Mouse (Mus musculus) liver, embryonic 14.5 days (tissue): ENCODE data around the gene Mlycd. TPM values are rescaled to one million over a fixed set of nuclear protein-coding genes. Genes with fewer than 3 reads are reported as not detected.

Source experiments
- ATAC-seq: fragments of 200-750 bp; cut with Nextera tagmentation; 2 replicates; pipeline ENCODE4 v1.8.0; 2017; ENCODE audit warnings: moderate number of reproducible peaks, mild to moderate bottlenecking, moderate library complexity; ENCODE audit not compliant: insufficient read depth
- DNase-seq, 3 experiments: peaks; one replicate each; pipeline ENCODE4 v3.0.0-alpha.2; 2012 to 2013; ENCODE audit warnings: low read depth in 3 of 3, low spot score in 3 of 3
- H3K27ac ChIP-seq: fragments of 300-500 bp; sonication (generic); 2 replicates; pipeline ENCODE4 v1.5.1; 2014; ENCODE audit warnings: moderate library complexity, mild to moderate bottlenecking, control low read depth, inconsistent platforms
- H3K27me3 ChIP-seq: fragments of 300-500 bp; sonication (generic); 2 replicates; pipeline ENCODE4 v1.6.1; 2014; ENCODE audit warnings: mild to moderate bottlenecking, low read length, moderate library complexity; ENCODE audit not compliant: control insufficient read depth, insufficient read depth
- H3K36me3 ChIP-seq: fragments of 300-500 bp; sonication (generic); replicated peaks from 2 replicates; pipeline ENCODE4 v1.6.1; 2014; ENCODE audit warnings: low read depth; ENCODE audit not compliant: control insufficient read depth, insufficient read depth
- H3K4me1 ChIP-seq, 2 experiments: fragments of 200-500 bp in 1 of 2; fragments of 300-500 bp in 1 of 2; sonication (generic) in 1 of 2; replicated peaks; 2 replicates each; pipeline ENCODE4 v1.6.1; 2012 to 2014; ENCODE audit warnings: antibody characterized with exemption in 1 of 2, inconsistent platforms in 1 of 2, low read length in 1 of 2; ENCODE audit not compliant: control insufficient read depth in 2 of 2, insufficient read depth in 2 of 2
- H3K4me2 ChIP-seq: fragments of 300-500 bp; sonication (generic); 2 replicates; pipeline ENCODE4 v1.6.1; 2014; ENCODE audit warnings: low read depth, mild to moderate bottlenecking, control low read depth, moderate library complexity
- H3K4me3 ChIP-seq, 2 experiments: fragments of 200-500 bp in 1 of 2; fragments of 300-500 bp in 1 of 2; sonication (generic) in 1 of 2; 2 replicates each; pipeline ENCODE4 v1.5.1; 2012 to 2014; ENCODE audit warnings: low read depth in 2 of 2, low read length in 2 of 2, mild to moderate bottlenecking in 2 of 2, control low read depth in 1 of 2, inconsistent platforms in 1 of 2, moderate library complexity in 1 of 2; ENCODE audit not compliant: insufficient read depth in 1 of 2
- H3K9ac ChIP-seq: fragments of 300-500 bp; sonication (generic); replicated peaks from 2 replicates; pipeline ENCODE4 v1.6.1; 2014; ENCODE audit warnings: mild to moderate bottlenecking, control low read depth, moderate library complexity
- H3K9me3 ChIP-seq: fragments of 300-500 bp; sonication (generic); 2 replicates; pipeline ENCODE4 v1.6.1; 2016; ENCODE audit warnings: low read length, mixed read lengths; ENCODE audit not compliant: control insufficient read depth
- CTCF ChIP-seq: IDR thresholded peaks from 2 replicates; pipeline ENCODE4 v1.5.1; 2016; ENCODE audit warnings: antibody characterized with exemption, low read depth, control low read depth
- EP300 ChIP-seq: IDR thresholded peaks from 2 replicates; pipeline ENCODE4 v1.6.1; 2016; ENCODE audit warnings: antibody characterized with exemption, low read depth
- WGBS: fragments of 180-500 bp; shearing (Covaris S2); extraction: QIAGEN DNeasy Blood & Tissue Kit; methylation state at CpG from one replicate; pipeline ENCODE4 v1.1.7; 2014; ENCODE audit not compliant: insufficient replicate concordance; 5-methylcytosine and 5-hydroxymethylcytosine counted together
- polyA plus RNA-seq, 2 experiments: library from polyadenylated mRNA; depleted of rRNA in 1 of 2; stranded (reverse) in 1 of 2; unstranded in 1 of 2; fragments of >200 nt; fragmentation: Nextera tagmentation in 1 of 2; extraction: Ambion mirVana in 1 of 2; gene quantifications; 2 replicates each; pipeline versions ENCODE4 v1.2.1 to v1.2.3; 2012 to 2014

The Mlycd gene
- polyA plus RNA-seq, 2 experiments: 6.0 to 8.1 TPM

DNA sequence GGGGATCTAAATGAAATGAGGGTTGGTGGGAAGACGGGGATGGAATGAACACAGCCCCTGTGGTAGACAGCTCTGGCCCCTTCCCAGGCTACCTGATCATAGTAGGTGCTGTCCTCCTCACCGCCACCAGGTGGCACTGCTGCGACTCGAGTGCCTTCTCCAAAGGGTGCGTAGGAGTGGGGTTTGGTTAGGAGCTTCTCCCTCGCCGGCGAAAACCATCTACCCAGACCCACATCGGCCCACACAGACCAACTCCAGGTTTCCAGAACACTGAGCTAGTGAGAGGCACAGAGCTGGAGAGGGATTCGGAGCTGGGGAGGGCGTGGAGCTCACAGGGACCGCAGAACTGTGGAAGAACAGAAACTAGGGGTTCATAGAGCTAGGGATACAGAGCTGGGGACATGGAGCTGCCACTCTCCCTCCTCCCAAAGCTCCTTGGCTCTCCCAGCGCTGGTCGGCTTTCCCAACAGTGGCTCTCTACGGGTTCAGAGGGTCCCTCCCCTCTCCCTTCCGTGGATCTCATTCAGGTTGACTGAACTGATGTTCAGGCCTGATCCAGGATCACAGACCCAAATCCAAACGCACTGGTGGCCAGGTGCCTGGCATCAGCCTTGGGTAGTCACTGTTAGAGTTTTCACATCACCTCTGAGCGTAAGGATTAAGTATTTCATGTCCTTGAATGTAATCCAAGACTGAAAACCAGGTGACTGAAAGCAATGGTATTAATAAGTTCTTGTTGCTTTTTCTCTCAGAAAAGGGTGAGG lies 18.2 kb downstream of the Mlycd start:
- Histone ChIP-seq H3K4me2 (peak overlapping the region; percentile 48), H3K9me3 (no peaks in the 10 kb centered on the region), H3K27ac (no peak overlapping the region), H3K27me3 (no peaks in the 10 kb centered on the region), H3K4me3 (0 out of 4 replicates have a peak overlapping the region, but pooled peaks of 1 of the 2 experiments have one; percentile 14), H3K36me3 (no peaks in the 10 kb centered on the region), H3K4me1 (no peaks in the 10 kb centered on the region), H3K9ac (no peak overlapping the region)
- WGBS: 9% methylated on average over 18 of the region's 18 CpGs
- TF ChIP-seq CTCF (peak; percentile 97), EP300 (no peak)
- ATAC-seq (peak; percentile 62), DNase-seq (peak in 1 of 3 experiments; percentile 53)

GRCm38 (mm10) chr8:119413605-119414004 lies 18.9 kb downstream of the Mlycd start:
- H3K4me1 ChIP-seq: no peaks in the 10 kb centered on the region

GRCm38 (mm10) chr8:119420318-119420717 lies 25.6 kb downstream of the Mlycd start:
- Histone ChIP-seq H3K9ac (no peak overlapping the region), H3K36me3 (no peaks in the 10 kb centered on the region), H3K4me1 (peaks cover 0 to 8% of the 10 kb centered on the region in 2 experiments; a peak in 1 of 4 replicates), H3K27ac (no peak overlapping the region), H3K27me3 (no peaks in the 10 kb centered on the region), H3K4me2 (no peak overlapping the region), H3K9me3 (no peaks in the 10 kb centered on the region), H3K4me3 (no peak overlapping the region)
- 58% methylated on average over 7 of the region's 7 CpGs for WGBS
- ATAC-seq (no peak), DNase-seq (no peak)
- no peak for TF ChIP-seq EP300
- TF ChIP-seq CTCF: no peak

More at GRCm38 (mm10) chr8:119413605-119414004, 18.9 kb downstream of the Mlycd start:
- WGBS: 65% methylated on average over 10 of the region's 10 CpGs
- H3K27ac ChIP-seq: no peak overlapping the region
- H3K4me3 ChIP-seq: no peak overlapping the region
- ATAC-seq (no peak), DNase-seq (no peak)
- H3K27me3 ChIP-seq: no peaks in the 10 kb centered on the region
- no peak overlapping the region for H3K9ac ChIP-seq
- no peak overlapping the region for H3K4me2 ChIP-seq
- TF ChIP-seq CTCF: no peak
- TF ChIP-seq EP300: no peak
- H3K36me3 ChIP-seq: no peaks in the 10 kb centered on the region
- H3K9me3 ChIP-seq: no peaks in the 10 kb centered on the region

- H3K27ac ChIP-seq: no peak overlapping the region
- H3K36me3 ChIP-seq: no peaks in the 10 kb centered on the region
- no peak for DNase-seq
- no peak for TF ChIP-seq CTCF
- no peak for TF ChIP-seq EP300
- no peaks in the 10 kb centered on the region for H3K27me3 ChIP-seq
- H3K4me3 ChIP-seq: no peak overlapping the region
- no peak for ATAC-seq
- H3K4me1 ChIP-seq: peaks cover 0 to 15% of the 10 kb centered on the region in 2 experiments; a peak in 1 of 4 replicates
- H3K9me3 ChIP-seq: no peaks in the 10 kb centered on the region
- no peak overlapping the region for H3K4me2 ChIP-seq
- WGBS: 42% methylated on average over 9 of the region's 9 CpGs
- no peak overlapping the region for H3K9ac ChIP-seq
These were observed 27.0 kb downstream of the Mlycd start for GRCm38 (mm10) chr8:119421603-119422122.

GRCm38 (mm10) chr8:119422123-119422711 lies 27.5 kb downstream of the Mlycd start:
- Histone ChIP-seq H3K4me2 (0 out of 2 replicates have a peak overlapping the region, but pooled peaks have one; percentile 13), H3K4me3 (no peak overlapping the region), H3K27me3 (no peaks in the 10 kb centered on the region), H3K27ac (no peak overlapping the region), H3K9ac (no peak overlapping the region), H3K9me3 (no peaks in the 10 kb centered on the region), H3K4me1 (peaks cover 0 to 16% of the 10 kb centered on the region in 2 experiments; a peak in 1 of 4 replicates), H3K36me3 (no peaks in the 10 kb centered on the region)
- TF ChIP-seq CTCF: no peak
- no peak for TF ChIP-seq EP300
- 0 out of 2 replicates have a peak, but pooled peaks have one; percentile 10 for ATAC-seq
- WGBS: 41% methylated on average over 9 of the region's 9 CpGs
- DNase-seq: no peak
